Mouse (Mus musculus) lung, postnatal 0 days (tissue): ENCODE data around the gene Ppp1r21. TPM values are rescaled to one million over a fixed set of nuclear protein-coding genes. Genes with fewer than 3 reads are reported as not detected.
A peak's percentile ranks its signal among the peaks of the same experiment; 100 is the strongest.

Experiments
- ATAC-seq: fragments of 200-750 bp; cut with Nextera tagmentation; 2 replicates; pipeline ENCODE4 v1.8.0; 2017; ENCODE audit warnings: moderate library complexity
- DNase-seq: peaks from one replicate; pipeline ENCODE4 v3.0.0-alpha.2; 2016; ENCODE audit warnings: low spot score
- H3K27ac ChIP-seq: fragments of 300-500 bp; sonication (generic); 2 replicates; pipeline ENCODE4 v1.5.1; 2014; ENCODE audit warnings: antibody characterized with exemption, mild to moderate bottlenecking, low read length, mixed read lengths
- H3K27me3 ChIP-seq: fragments of 300-500 bp; sonication (generic); replicated peaks from 2 replicates; pipeline ENCODE4 v1.6.1; 2014; ENCODE audit warnings: low read length, mixed read lengths; ENCODE audit not compliant: insufficient read depth
- H3K36me3 ChIP-seq: fragments of 300-500 bp; sonication (generic); 2 replicates; pipeline ENCODE4 v1.6.1; 2014; ENCODE audit warnings: low read length, mixed read lengths; ENCODE audit not compliant: insufficient read depth
- H3K4me1 ChIP-seq: fragments of 300-500 bp; sonication (generic); 2 replicates; pipeline ENCODE4 v1.6.1; 2014; ENCODE audit warnings: antibody characterized with exemption, low read depth, low read length, mixed read lengths; ENCODE audit not compliant: insufficient read depth
- H3K4me2 ChIP-seq: fragments of 300-500 bp; sonication (generic); replicated peaks from 2 replicates; pipeline ENCODE4 v1.6.1; 2014; ENCODE audit warnings: low read depth, mild to moderate bottlenecking, low read length, moderate library complexity, mixed read lengths
- H3K4me3 ChIP-seq: fragments of 300-500 bp; sonication (generic); 2 replicates; pipeline ENCODE4 v1.5.1; 2014; ENCODE audit warnings: low read depth, low read length
- H3K9ac ChIP-seq: fragments of 300-500 bp; sonication (generic); replicated peaks from 2 replicates; pipeline ENCODE4 v1.6.1; 2014; ENCODE audit warnings: low read depth, mild to moderate bottlenecking
- H3K9me3 ChIP-seq: fragments of 300-500 bp; sonication (generic); 2 replicates; pipeline ENCODE4 v1.6.1; 2016; ENCODE audit warnings: low read length, mixed read lengths
- CTCF ChIP-seq: IDR thresholded peaks from 2 replicates; pipeline ENCODE4 v1.5.1; 2016; ENCODE audit warnings: antibody characterized with exemption, mild to moderate bottlenecking
- EP300 ChIP-seq: IDR thresholded peaks from 2 replicates; pipeline ENCODE4 v1.6.1; 2016; ENCODE audit warnings: antibody characterized with exemption, mild to moderate bottlenecking, control low read depth
- WGBS: fragments of 180-500 bp; shearing (Covaris S2); extraction: QIAGEN DNeasy Blood & Tissue Kit; methylation state at CpG from one replicate; pipeline ENCODE4 v1.1.7; 2014; 5-methylcytosine and 5-hydroxymethylcytosine counted together
- polyA plus RNA-seq: library from polyadenylated mRNA; unstranded; fragments of >200 nt; fragmentation: Nextera tagmentation; extraction: Ambion mirVana; gene quantifications from 2 replicates; pipeline ENCODE4 v1.2.1, GENCODE M21; 2015

The Ppp1r21 gene
- polyA plus RNA-seq, 1 experiment from 2014 or later, result 18.6 TPM

- Histone ChIP-seq H3K9ac (peak within 1 kb of the TSS; percentile 67), H3K27ac (peak within 1 kb of the TSS; percentile 90), H3K4me2 (peak within 1 kb of the TSS; percentile 81), H3K4me1 (peaks cover 11% of the 10 kb centered on the region; the same call in 1 of the 2 replicates), H3K27me3 (no peaks in the 10 kb centered on the region), H3K36me3 (no peaks in the 10 kb centered on the region), H3K4me3 (peak within 1 kb of the TSS; percentile 69), H3K9me3 (no peaks in the 10 kb centered on the region)
- ATAC-seq (peak; percentile 89), DNase-seq (peak; percentile 91)
- 3% methylated on average over 27 of the region's 41 CpGs for WGBS
- TF ChIP-seq CTCF (no peak), EP300 (0 out of 2 replicates have a peak, but pooled peaks have one; percentile 45)
Measured at GRCm38 (mm10) chr17:88597222-88598055, 67.5 kb downstream of the Ppp1r21 start, which contains the start of gene Ston1. TSS of gene Ston1 (plus strand) at chr17:88597684.

- Histone ChIP-seq H3K4me1 (peaks cover 11% of the 10 kb centered on the region; the same call in 1 of the 2 replicates), H3K4me3 (peak overlapping the region; percentile 69), H3K4me2 (peak overlapping the region; percentile 81), H3K27ac (peak overlapping the region; percentile 90), H3K9me3 (no peaks in the 10 kb centered on the region), H3K9ac (peak overlapping the region; percentile 67), H3K36me3 (no peaks in the 10 kb centered on the region), H3K27me3 (no peaks in the 10 kb centered on the region)
- 9% methylated on average over 5 of the region's 5 CpGs for WGBS
- ATAC-seq, result no peak
- peak; percentile 26 for DNase-seq
- TF ChIP-seq CTCF (no peak), EP300 (no peak)
Measured at GRCm38 (mm10) chr17:88598056-88598420, 68.1 kb downstream of the Ppp1r21 start.

GRCm38 (mm10) chr17:88598570-88599368, 68.9 kb downstream of the Ppp1r21 start:
- Histone ChIP-seq H3K4me3 (peak overlapping the region; percentile 69), H3K4me1 (peaks cover 11% of the 10 kb centered on the region; the same call in 1 of the 2 replicates), H3K9me3 (no peaks in the 10 kb centered on the region), H3K27ac (peak overlapping the region; percentile 90), H3K36me3 (no peaks in the 10 kb centered on the region), H3K4me2 (peak overlapping the region; percentile 81), H3K9ac (no peak overlapping the region; the same call in 1 of the 2 replicates), H3K27me3 (no peaks in the 10 kb centered on the region)
- WGBS, result 16% methylated on average over 14 of the region's 14 CpGs
- no peak for TF ChIP-seq EP300
- TF ChIP-seq CTCF, result peak; percentile 34
- ATAC-seq (no peak), DNase-seq (peak; percentile 52)

- ATAC-seq (no peak), DNase-seq (peak; percentile 22)
- no peak overlapping the region for H3K27ac ChIP-seq
- no peaks in the 10 kb centered on the region for H3K9me3 ChIP-seq
- peaks cover 11% of the 10 kb centered on the region; the same call in 1 of the 2 replicates for H3K4me1 ChIP-seq
- H3K4me2 ChIP-seq, result no peak overlapping the region
- H3K27me3 ChIP-seq, result no peaks in the 10 kb centered on the region
- TF ChIP-seq CTCF, result no peak
- peak; percentile 37 for TF ChIP-seq EP300
- H3K9ac ChIP-seq, result no peak overlapping the region
- H3K4me3 ChIP-seq, result no peak overlapping the region
- 44% methylated on average over 8 of the region's 8 CpGs for WGBS
- H3K36me3 ChIP-seq, result no peaks in the 10 kb centered on the region
Measured at GRCm38 (mm10) chr17:88600492-88601026, 70.6 kb downstream of the Ppp1r21 start.

GRCm38 (mm10) chr17:88603943-88604342, 74.0 kb downstream of the Ppp1r21 start:
- Histone ChIP-seq H3K9ac (no peak overlapping the region), H3K4me1 (peaks cover 8% of the 10 kb centered on the region; the same call in 1 of the 2 replicates), H3K4me3 (no peak overlapping the region), H3K4me2 (no peak overlapping the region), H3K36me3 (no peaks in the 10 kb centered on the region), H3K9me3 (no peaks in the 10 kb centered on the region), H3K27ac (no peak overlapping the region), H3K27me3 (no peaks in the 10 kb centered on the region)
- no peak for DNase-seq
- ATAC-seq, result no peak
- TF ChIP-seq EP300, result no peak
- TF ChIP-seq CTCF, result no peak
- 86% methylated on average over 11 of the region's 11 CpGs for WGBS

GRCm38 (mm10) chr17:88606056-88606455, 76.1 kb downstream of the Ppp1r21 start:
- Histone ChIP-seq H3K9ac (no peak overlapping the region), H3K27me3 (no peaks in the 10 kb centered on the region), H3K36me3 (no peaks in the 10 kb centered on the region), H3K9me3 (no peaks in the 10 kb centered on the region), H3K4me2 (no peak overlapping the region), H3K4me3 (no peak overlapping the region), H3K4me1 (no peaks in the 10 kb centered on the region; the same call in 1 of the 2 replicates), H3K27ac (no peak overlapping the region)
- ATAC-seq (no peak), DNase-seq (no peak)
- WGBS, result 80% methylated on average over 2 of the region's 2 CpGs
- TF ChIP-seq EP300 (no peak), CTCF (no peak)
